Comparison of ENCODE assay signal across 8 mouse cellular contexts in genomic region chr5:43841144-43842010, GRCm38 (mm10). TPM values are rescaled to one million over a fixed set of nuclear protein-coding genes. Genes with fewer than 3 reads are reported as not detected.
A peak's percentile ranks its signal among the peaks of the same experiment; 100 is the strongest.
DNase-seq lines count a peak whose midpoint lies in the region; ATAC-seq and TF ChIP-seq lines count a peak whose summit lies in the region.

No protein-coding gene starts in this region.

- in situ Hi-C loops in ES-E14 (cut with MboI; ENCODE audit: low sequenced_read_pairs in 2 of 2, unreplicated experiment in 2 of 2) = loop anchor here in 1 of 2 experiments (5.0 kb wide), 1 partner anchor 51 kb away; no protein-coding TSS in a partner anchor

- peak; percentile 97 for TF ChIP-seq CTCF in stomach, postnatal 0 days (IDR thresholded peaks at IDR 0.05; ENCODE audit: low read depth)

- no peaks in the 10 kb centered on the region for H3K4me1 ChIP-seq in kidney, embryonic 14.5 days (ENCODE audit: control insufficient read depth, insufficient read depth, low read length)
- 0 out of 4 replicates have a peak, but pooled peaks cover 0 to 2% of the 10 kb centered on the region in 2 experiments for H3K4me1 ChIP-seq in ES-E14 (ENCODE audit: control insufficient read depth in 2 of 2, insufficient read depth in 2 of 2, low read length in 2 of 2, poor library complexity in 1 of 2)
- no peaks in the 10 kb centered on the region for H3K4me1 ChIP-seq in stomach, postnatal 0 days (replicated peaks; ENCODE audit: control insufficient read depth, insufficient read depth)

- no peak for DNase-seq in kidney, postnatal 14 days
- DNase-seq in ES-E14 (ENCODE audit: low read depth, low spot score) = no peak
- DNase-seq in cerebellum, adult 18-20 months = peak; percentile 36 to 48
- DNase-seq in heart, adult 8-10 months (ENCODE audit: low spot score) = peak; percentile 74
- peak; percentile 44 to 46 for DNase-seq in left cerebral cortex, postnatal 10 days (ENCODE audit: extremely low spot score in 1 of 2, low spot score in 2 of 2)
- DNase-seq in stomach, postnatal 0 days (ENCODE audit: low spot score) = peak; percentile 53

- H3K36me3 ChIP-seq in kidney, embryonic 14.5 days (ENCODE audit: control insufficient read depth, insufficient read depth, low read length) = no peaks in the 10 kb centered on the region
- H3K36me3 ChIP-seq in ES-E14 (ENCODE audit: control insufficient read depth, insufficient read depth, low read length, poor library complexity, severe bottlenecking) = no peaks in the 10 kb centered on the region; the same call in 1 of the 2 replicates
- H3K36me3 ChIP-seq in stomach, postnatal 0 days (ENCODE audit: control insufficient read depth, insufficient read depth, low read length) = no peaks in the 10 kb centered on the region

- H3K27ac ChIP-seq in kidney, embryonic 14.5 days (ENCODE audit: low read depth, low read length) = no peak overlapping the region
- no peak overlapping the region for H3K27ac ChIP-seq in ES-E14 (ENCODE audit: insufficient read depth, low read depth, low read length, poor library complexity, severe bottlenecking)
- no peak overlapping the region for H3K27ac ChIP-seq in stomach, postnatal 0 days (replicated peaks)

- no peak for TF ChIP-seq EP300 in stomach, postnatal 0 days (optimal IDR thresholded peaks at IDR 0.05)

- H3K9ac ChIP-seq in kidney, embryonic 14.5 days (ENCODE audit: low read depth, low read length) = no peak overlapping the region
- H3K9ac ChIP-seq in ES-E14 (ENCODE audit: insufficient read depth, low read depth, low read length, poor library complexity, severe bottlenecking) = no peak overlapping the region
- no peak overlapping the region for H3K9ac ChIP-seq in stomach, postnatal 0 days (ENCODE audit: low read length)

- intact Hi-C loops in left cerebral cortex, postnatal 10 days (cut with DNase I) = loop anchor here (5.0 kb wide), 2 partner anchors 146 to 421 kb away; no protein-coding TSS in a partner anchor

- no peak overlapping the region for H3K4me2 ChIP-seq in kidney, embryonic 14.5 days (replicated peaks; ENCODE audit: low read depth, low read length)
- peak overlapping the region; percentile 45 for H3K4me2 ChIP-seq in stomach, postnatal 0 days (replicated peaks; ENCODE audit: low read depth)

- 0 out of 2 replicates have a peak, but pooled peaks have one; percentile 39 for ATAC-seq in kidney, embryonic 14.5 days (ENCODE audit: low FRiP score, low TSS enrichment)
- ATAC-seq in megakaryocyte-erythroid progenitor cell, adult 5-6 weeks (replicated peaks; ENCODE audit: low FRiP score, low TSS enrichment, poor library complexity, severe bottlenecking) = peak; percentile 77
- ATAC-seq in stomach, postnatal 0 days (ENCODE audit: low FRiP score, low TSS enrichment) = peak; percentile 77

- H3K9me3 ChIP-seq in kidney, embryonic 14.5 days (ENCODE audit: control insufficient read depth, low read length) = peaks cover 4% of the 10 kb centered on the region; the same call in 1 of the 2 replicates
- H3K9me3 ChIP-seq in ES-E14 (ENCODE audit: control insufficient read depth, insufficient read depth, low read depth, low read length) = peaks cover 9% of the 10 kb centered on the region
- no peaks in the 10 kb centered on the region for H3K9me3 ChIP-seq in stomach, postnatal 0 days (ENCODE audit: control insufficient read depth, low read length)

- no peaks in the 10 kb centered on the region for H3K27me3 ChIP-seq in kidney, embryonic 14.5 days (ENCODE audit: control insufficient read depth, insufficient read depth, low read length)
- H3K27me3 ChIP-seq in stomach, postnatal 0 days (ENCODE audit: control insufficient read depth, insufficient read depth, low read length) = no peaks in the 10 kb centered on the region

- WGBS in kidney, embryonic 14.5 days = 46% methylated on average over 11 of the region's 11 CpGs
- 17% methylated on average over 11 of the region's 11 CpGs for WGBS in stomach, postnatal 0 days

- no peak overlapping the region for H3K4me3 ChIP-seq in kidney, embryonic 14.5 days (ENCODE audit: low read length)
- H3K4me3 ChIP-seq in ES-E14 (ENCODE audit: insufficient read depth in 1 of 2, low read depth in 1 of 2, low read length in 2 of 2, poor library complexity in 1 of 2, severe bottlenecking in 1 of 2) = no peak overlapping the region
- peak overlapping the region; percentile 24 for H3K4me3 ChIP-seq in stomach, postnatal 0 days (ENCODE audit: low read depth, low read length)

TF ChIP-seq in ES-E14, 5 proteins besides CTCF, POLR2A, EP300 and RAD21:
- no peak for TF ChIP-seq HCFC1 (IDR thresholded peaks at IDR 0.05; ENCODE audit: borderline replicate concordance, insufficient read depth, low read length)
- TF ChIP-seq ZC3H11A (IDR thresholded peaks at IDR 0.05; ENCODE audit: borderline replicate concordance, low read depth, low read length) = peak; percentile 72; the same call in 1 of the 2 replicates
- TF ChIP-seq MAFK (IDR thresholded peaks at IDR 0.05; ENCODE audit: insufficient read depth, low read depth, low read length) = peak; percentile 56
- TF ChIP-seq CHD2 (IDR thresholded peaks at IDR 0.05; ENCODE audit: low read depth, low read length) = no peak

RNA-seq across cellular contexts. Expression of gene Fbxl5, which starts 19.9 kb away (rescaled TPM):
- 44.5 and 71.8 TPM in 2 replicates for polyA plus RNA-seq in kidney, embryonic 14.5 days (2014; fragmentation: Nextera tagmentation; extraction: Ambion mirVana)
- 46.0 and 46.9 TPM in 2 replicates for total RNA-seq in ES-E14 (2012; rRNA removed)
- 10 to 100 TPM; 36.4 to 43.2 (median 38.0) TPM for total RNA-seq in heart, adult 8-10 months (2022)
- total RNA-seq in left cerebral cortex, postnatal 10 days (2021) = 10 to 100 TPM; 82.9 TPM
- 23.3 and 36.0 TPM in 2 replicates for total RNA-seq in megakaryocyte-erythroid progenitor cell, adult 5-6 weeks (2014; fragmentation: Nextera tagmentation)
- total RNA-seq in megakaryocyte-erythroid progenitor cell, adult 5-6 weeks (2017) = 27.5 and 52.1 TPM in 2 replicates
- polyA plus RNA-seq in stomach, postnatal 0 days (2015; fragmentation: Nextera tagmentation; extraction: Ambion mirVana) = 44.0 and 45.7 TPM in 2 replicates

RNA-seq across cellular contexts. Expression of gene Bst1, which starts 22.7 kb away (rescaled TPM):
- polyA plus RNA-seq in kidney, embryonic 14.5 days (2014; fragmentation: Nextera tagmentation; extraction: Ambion mirVana) = 0.38 and 0.53 TPM in 2 replicates
- total RNA-seq in ES-E14 (2012; rRNA removed) = 1.1 and 3.3 TPM in 2 replicates
- total RNA-seq in heart, adult 8-10 months (2022) = 1 to 10 TPM; 1.7 to 3.6 (median 2.3) TPM
- total RNA-seq in left cerebral cortex, postnatal 10 days (2021) = not detected
- 1.7 TPM in 1 of 2 replicates, not detected in the other for total RNA-seq in megakaryocyte-erythroid progenitor cell, adult 5-6 weeks (2014; fragmentation: Nextera tagmentation)
- 0.38 TPM in 1 of 2 replicates, not detected in the other for total RNA-seq in megakaryocyte-erythroid progenitor cell, adult 5-6 weeks (2017)
- polyA plus RNA-seq in stomach, postnatal 0 days (2015; fragmentation: Nextera tagmentation; extraction: Ambion mirVana) = 3.6 and 4.4 TPM in 2 replicates

RNA-seq across cellular contexts. Expression of gene Cd38, which starts 27.0 kb away (rescaled TPM):
- 20.5 and 32.0 TPM in 2 replicates for polyA plus RNA-seq in kidney, embryonic 14.5 days (2014; fragmentation: Nextera tagmentation; extraction: Ambion mirVana)
- total RNA-seq in ES-E14 (2012; rRNA removed) = 11.2 TPM in 2 replicates
- 1 to 10 TPM; 5.8 to 9.5 (median 6.5) TPM for total RNA-seq in heart, adult 8-10 months (2022)
- total RNA-seq in left cerebral cortex, postnatal 10 days (2021) = 1 to 10 TPM; 3.2 to 3.5 TPM
- 0.74 and 1.2 TPM in 2 replicates for total RNA-seq in megakaryocyte-erythroid progenitor cell, adult 5-6 weeks (2014; fragmentation: Nextera tagmentation)
- 0.57 TPM in 1 of 2 replicates, not detected in the other for total RNA-seq in megakaryocyte-erythroid progenitor cell, adult 5-6 weeks (2017)
- polyA plus RNA-seq in stomach, postnatal 0 days (2015; fragmentation: Nextera tagmentation; extraction: Ambion mirVana) = 4.9 and 5.1 TPM in 2 replicates

Comparison
In these comparisons a context has a peak if more than half of its experiments do, and no peak if none do; other contexts are left out.
1. DNase-seq: peak in cerebellum, adult 18-20 months (2 of 2), heart, adult 8-10 months (single experiment), left cerebral cortex, postnatal 10 days (2 of 2) and stomach, postnatal 0 days (single experiment); none in kidney, postnatal 14 days (single experiment) and ES-E14 (single experiment).
2. Peak in every context shown above with its lines, with median percentiles within 50 percentile points of each other: ATAC-seq.